Mouse (Mus musculus) G1E (cell line): Measurements from ENCODE around the gene Trim69.

ENCODE experiments used
- CTCF ChIP-seq: IDR thresholded peaks from 2 replicates; pipeline ENCODE4 v1.5.1; 2012; ENCODE audit warnings: low read depth, low read length, inconsistent platforms, mixed read lengths
- GATA2 ChIP-seq: IDR thresholded peaks from 2 replicates; pipeline ENCODE4 v1.6.1; 2012; ENCODE audit warnings: low read depth, low read length, inconsistent platforms, borderline replicate concordance
- TAL1 ChIP-seq: conservative IDR thresholded peaks from 2 replicates; pipeline ENCODE4 v1.6.1; 2012; ENCODE audit warnings: low read depth, low read length, inconsistent platforms, mixed read lengths

DNA sequence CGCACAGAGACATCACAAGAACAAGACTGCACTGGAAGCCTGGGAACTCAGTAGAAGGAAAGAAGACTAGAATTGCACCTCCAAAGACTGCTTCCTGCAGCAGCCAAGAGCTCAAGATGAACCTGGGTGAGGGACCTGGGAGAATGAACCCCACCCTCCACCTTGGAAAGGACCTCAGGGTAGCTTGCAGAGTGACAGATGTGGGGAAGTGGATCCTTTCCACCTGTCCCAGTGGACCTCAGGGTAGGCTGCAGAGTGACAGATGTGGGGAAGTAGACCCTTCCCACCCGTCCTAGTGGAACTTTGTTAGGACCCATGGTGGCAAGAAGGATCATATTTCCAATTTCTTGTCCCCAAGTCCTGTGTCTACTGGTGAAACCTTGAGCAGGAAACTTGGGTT lies 5.2 kb upstream of the Trim69 start:
- no peak for TF ChIP-seq TAL1
- no peak for TF ChIP-seq GATA2
- no peak for TF ChIP-seq CTCF
